Mouse (Mus musculus) erythroblast, embryonic 14.5 days (primary cell): ENCODE results near the gene Tprg. TPM values are rescaled to one million over a fixed set of nuclear protein-coding genes. Genes with fewer than 3 reads are reported as not detected.

ENCODE experiments used
- H3K27me3 ChIP-seq: 2 replicates; pipeline ENCODE4 v1.6.1; 2012; ENCODE audit warnings: inconsistent platforms; ENCODE audit not compliant: control insufficient read depth
- H3K36me3 ChIP-seq: 2 replicates; pipeline ENCODE4 v1.6.1; 2012; ENCODE audit warnings: mild to moderate bottlenecking, inconsistent platforms; ENCODE audit not compliant: control insufficient read depth
- H3K4me1 ChIP-seq: 2 replicates; pipeline ENCODE4 v1.6.1; 2012; ENCODE audit warnings: inconsistent platforms; ENCODE audit not compliant: control insufficient read depth
- H3K4me3 ChIP-seq: replicated peaks from 2 replicates; pipeline ENCODE3; 2012; ENCODE audit warnings: moderate library complexity, mild to moderate bottlenecking, inconsistent platforms
- H3K9me3 ChIP-seq: 2 replicates; pipeline ENCODE4 v1.6.1; 2012; ENCODE audit warnings: low read length, inconsistent platforms, mixed read lengths; ENCODE audit not compliant: control insufficient read depth
- GATA1 ChIP-seq: IDR thresholded peaks from 2 replicates; pipeline ENCODE4 v1.6.1; 2012; ENCODE audit warnings: low read length, inconsistent platforms, mixed read lengths
- TAL1 ChIP-seq: IDR thresholded peaks from 3 replicates; pipeline ENCODE4 v1.6.1; 2012; ENCODE audit warnings: low read length, inconsistent platforms, mixed read lengths
- polyA plus RNA-seq: library from polyadenylated mRNA; stranded (reverse); fragments of >175 nt; gene quantifications from 2 replicates; pipeline ENCODE4 v1.2.3, GENCODE M21; 2012

Tprg gene
- polyA plus RNA-seq, 1 experiment, result not detected

- TF ChIP-seq GATA1 (no peak), TAL1 (no peak)
- Histone ChIP-seq H3K36me3 (no peaks in the 10 kb centered on the region), H3K9me3 (no peaks in the 10 kb centered on the region), H3K27me3 (no peaks in the 10 kb centered on the region), H3K4me3 (no peak overlapping the region), H3K4me1 (no peaks in the 10 kb centered on the region)
These were observed 90.2 kb downstream of the Tprg start for GRCm38 (mm10) chr16:25376720-25377373.

- H3K36me3 ChIP-seq, result no peaks in the 10 kb centered on the region
- H3K4me1 ChIP-seq, result no peaks in the 10 kb centered on the region
- no peaks in the 10 kb centered on the region for H3K27me3 ChIP-seq
- no peaks in the 10 kb centered on the region for H3K9me3 ChIP-seq
- no peak for TF ChIP-seq GATA1
- TF ChIP-seq TAL1, result no peak
- H3K4me3 ChIP-seq, result no peak overlapping the region
These were observed 91.1 kb downstream of the Tprg start for GRCm38 (mm10) chr16:25377695-25378094.

- H3K9me3 ChIP-seq, result no peaks in the 10 kb centered on the region
- no peaks in the 10 kb centered on the region for H3K36me3 ChIP-seq
- H3K4me3 ChIP-seq, result no peak overlapping the region
- no peak for TF ChIP-seq GATA1
- no peak for TF ChIP-seq TAL1
- no peaks in the 10 kb centered on the region for H3K4me1 ChIP-seq
- no peaks in the 10 kb centered on the region for H3K27me3 ChIP-seq
These were observed 99.0 kb downstream of the Tprg start for GRCm38 (mm10) chr16:25385498-25386192.

GRCm38 (mm10) chr16:25394676-25395075 is 108.1 kb downstream of the Tprg start:
- TF ChIP-seq GATA1, result no peak
- TF ChIP-seq TAL1, result no peak
- no peak overlapping the region for H3K4me3 ChIP-seq
- H3K36me3 ChIP-seq, result no peaks in the 10 kb centered on the region
- no peaks in the 10 kb centered on the region for H3K9me3 ChIP-seq
- no peaks in the 10 kb centered on the region for H3K4me1 ChIP-seq
- no peaks in the 10 kb centered on the region for H3K27me3 ChIP-seq

GRCm38 (mm10) chr16:25404156-25404555 is 117.5 kb downstream of the Tprg start:
- Histone ChIP-seq H3K4me3 (no peak overlapping the region), H3K9me3 (no peaks in the 10 kb centered on the region), H3K4me1 (no peaks in the 10 kb centered on the region), H3K36me3 (no peaks in the 10 kb centered on the region), H3K27me3 (no peaks in the 10 kb centered on the region)
- TF ChIP-seq TAL1 (no peak), GATA1 (no peak)

- no peaks in the 10 kb centered on the region for H3K4me1 ChIP-seq
- no peak overlapping the region for H3K4me3 ChIP-seq
- H3K36me3 ChIP-seq, result no peaks in the 10 kb centered on the region
- TF ChIP-seq GATA1, result no peak
- no peak for TF ChIP-seq TAL1
- no peaks in the 10 kb centered on the region for H3K27me3 ChIP-seq
- H3K9me3 ChIP-seq, result no peaks in the 10 kb centered on the region
These were observed 120.7 kb downstream of the Tprg start for GRCm38 (mm10) chr16:25407204-25407886.

GRCm38 (mm10) chr16:25408032-25408431 is 121.4 kb downstream of the Tprg start:
- no peaks in the 10 kb centered on the region for H3K27me3 ChIP-seq
- H3K4me3 ChIP-seq, result no peak overlapping the region
- H3K4me1 ChIP-seq, result no peaks in the 10 kb centered on the region
- no peaks in the 10 kb centered on the region for H3K36me3 ChIP-seq
- TF ChIP-seq TAL1 (no peak), GATA1 (no peak)
- H3K9me3 ChIP-seq, result no peaks in the 10 kb centered on the region

- Histone ChIP-seq H3K9me3 (no peaks in the 10 kb centered on the region), H3K27me3 (no peaks in the 10 kb centered on the region), H3K4me1 (no peaks in the 10 kb centered on the region), H3K4me3 (no peak overlapping the region), H3K36me3 (no peaks in the 10 kb centered on the region)
- TF ChIP-seq TAL1 (no peak), GATA1 (no peak)
These were observed 124.7 kb downstream of the Tprg start for GRCm38 (mm10) chr16:25411307-25411706.

GRCm38 (mm10) chr16:25413885-25414284 is 127.3 kb downstream of the Tprg start:
- H3K36me3 ChIP-seq, result no peaks in the 10 kb centered on the region
- no peaks in the 10 kb centered on the region for H3K4me1 ChIP-seq
- no peaks in the 10 kb centered on the region for H3K27me3 ChIP-seq
- TF ChIP-seq GATA1 (no peak), TAL1 (no peak)
- no peaks in the 10 kb centered on the region for H3K9me3 ChIP-seq
- no peak overlapping the region for H3K4me3 ChIP-seq
